Mouse (Mus musculus): ENCODE data around the gene Syt14. TPM values are rescaled to one million over a fixed set of nuclear protein-coding genes. Genes with fewer than 3 reads are reported as not detected.

Syt14 gene
- total RNA-seq, 4 experiments from 2014 or later = 0.07 to 0.22 (median 0.11) TPM

- DNase-seq (ENCODE audit: low spot score in 2 of 2) = no peak
Observed at GRCm38 (mm10) chr1:192869761-192870160, 165.8 kb downstream of the Syt14 start.

- no peak for DNase-seq (ENCODE audit: low spot score in 2 of 2)
Observed at GRCm38 (mm10) chr1:192864440-192864839, 171.1 kb downstream of the Syt14 start.

- no peak for DNase-seq (ENCODE audit: low spot score in 2 of 2)
Observed at GRCm38 (mm10) chr1:192861305-192861960, 174.1 kb downstream of the Syt14 start.

- no peak for DNase-seq (ENCODE audit: low spot score in 2 of 2)
Observed at GRCm38 (mm10) chr1:192860273-192860672, 175.3 kb downstream of the Syt14 start.

- no peak for DNase-seq (ENCODE audit: low spot score in 2 of 2)
Observed at GRCm38 (mm10) chr1:192857582-192857981, 178.0 kb downstream of the Syt14 start.

- DNase-seq (ENCODE audit: low spot score in 2 of 2) = no peak
Observed at GRCm38 (mm10) chr1:192856931-192857330, 178.6 kb downstream of the Syt14 start.

- no peak for DNase-seq (ENCODE audit: low spot score in 2 of 2)
Observed at GRCm38 (mm10) chr1:192856411-192856810, 179.2 kb downstream of the Syt14 start.

GRCm38 (mm10) chr1:192855474-192856230 lies 179.9 kb downstream of the Syt14 start, which contains the start of gene Sertad4:
Gene Sertad4 (minus strand): TSS chr1:192855756.
- peak; percentile 29 to 57 for DNase-seq (ENCODE audit: low spot score in 2 of 2)

GRCm38 (mm10) chr1:192854819-192855271 lies 180.7 kb downstream of the Syt14 start:
- peak; percentile 23 to 47 for DNase-seq (ENCODE audit: low spot score in 2 of 2)

GRCm38 (mm10) chr1:192853988-192854818 lies 181.4 kb downstream of the Syt14 start:
- DNase-seq (ENCODE audit: low spot score in 2 of 2) = no peak

GRCm38 (mm10) chr1:192853429-192853828 lies 182.1 kb downstream of the Syt14 start:
- no peak for DNase-seq (ENCODE audit: low spot score in 2 of 2)

GRCm38 (mm10) chr1:192852047-192852446 lies 183.5 kb downstream of the Syt14 start:
- no peak for DNase-seq (ENCODE audit: low spot score in 2 of 2)

- peak; percentile 20 to 51 for DNase-seq (ENCODE audit: low spot score in 2 of 2)
Observed at GRCm38 (mm10) chr1:192851640-192852039, 183.9 kb downstream of the Syt14 start.

- DNase-seq (ENCODE audit: low spot score in 2 of 2) = no peak
Observed at GRCm38 (mm10) chr1:192851126-192851525, 184.4 kb downstream of the Syt14 start.

- DNase-seq (ENCODE audit: low spot score in 2 of 2) = no peak
Observed at GRCm38 (mm10) chr1:192849616-192850015, 186.0 kb downstream of the Syt14 start.

GRCm38 (mm10) chr1:192847254-192847653 lies 188.3 kb downstream of the Syt14 start:
- DNase-seq (ENCODE audit: low spot score in 2 of 2) = no peak

Other genes with a start within 250 kb of the Syt14 start
- 1 to 10 TPM in 3 of 4 experiments, under 1 TPM in 1; 0.78 to 1.9 (median 1.4) TPM for gene Sertad4, start 180.0 kb downstream of the Syt14 start, total RNA-seq (2022)
- gene Diexf, start 94.5 kb upstream of the Syt14 start, total RNA-seq (2022) = 10 to 100 TPM in 1 of 4 experiments, 1 to 10 TPM in 3; 6.6 to 10.2 (median 8.1) TPM
- gene Irf6, start 117.3 kb upstream of the Syt14 start, total RNA-seq (2022) = 1 to 10 TPM in 1 of 4 experiments, under 1 TPM in 3; 0.44 to 1.1 (median 0.63) TPM
- gene A130010J15Rik, start 132.3 kb upstream of the Syt14 start, total RNA-seq (2022) = 1 to 10 TPM; 2.6 to 4.8 (median 3.0) TPM
- 1 to 10 TPM in 1 of 4 experiments, under 1 TPM in 3; 0.48 to 2.0 (median 0.74) TPM for gene Traf3ip3, start 165.9 kb upstream of the Syt14 start, total RNA-seq (2022)
- 1 to 10 TPM; 2.1 to 5.0 (median 2.5) TPM for gene Lamb3, start 171.9 kb upstream of the Syt14 start, total RNA-seq (2022)
- gene Hsd11b1, start 228.3 kb upstream of the Syt14 start, total RNA-seq (2022) = 1 to 10 TPM; 3.6 to 7.9 (median 4.7) TPM
- 10 to 100 TPM; 14.5 to 30.2 (median 27.6) TPM for gene G0s2, start 237.4 kb upstream of the Syt14 start, total RNA-seq (2022)

Measured in gastrocnemius, adult 8-10 months (tissue).